Mouse (Mus musculus) forebrain, embryonic 15.5 days (tissue): Measurements from ENCODE around the gene Serbp1. TPM values are rescaled to one million over a fixed set of nuclear protein-coding genes. Genes with fewer than 3 reads are reported as not detected.

ENCODE experiments used
- ATAC-seq: fragments of 200-750 bp; cut with Nextera tagmentation; replicated peaks from 2 replicates; pipeline ENCODE4 v1.8.0; 2017; ENCODE audit warnings: mild to moderate bottlenecking, moderate TSS enrichment, moderate library complexity
- H3K27ac ChIP-seq: fragments of 300-500 bp; sonication (generic); replicated peaks from 2 replicates; pipeline ENCODE4 v1.5.1; 2015; ENCODE audit warnings: mild to moderate bottlenecking, inconsistent platforms
- H3K27me3 ChIP-seq: fragments of 300-500 bp; sonication (generic); 2 replicates; pipeline ENCODE4 v1.6.1; 2015; ENCODE audit warnings: inconsistent platforms
- H3K36me3 ChIP-seq: fragments of 300-500 bp; sonication (generic); 2 replicates; pipeline ENCODE4 v1.6.1; 2015; ENCODE audit warnings: mild to moderate bottlenecking, inconsistent platforms
- H3K4me1 ChIP-seq: fragments of 300-500 bp; sonication (generic); 2 replicates; pipeline ENCODE4 v1.6.1; 2015; ENCODE audit warnings: inconsistent platforms
- H3K4me2 ChIP-seq: fragments of 300-500 bp; sonication (generic); replicated peaks from 2 replicates; pipeline ENCODE4 v1.6.1; 2015; ENCODE audit warnings: mild to moderate bottlenecking, inconsistent platforms
- H3K4me3 ChIP-seq: fragments of 300-500 bp; sonication (generic); 2 replicates; pipeline ENCODE4 v1.5.1; 2015; ENCODE audit warnings: mild to moderate bottlenecking, inconsistent platforms
- H3K9ac ChIP-seq: fragments of 300-500 bp; sonication (generic); replicated peaks from 2 replicates; pipeline ENCODE4 v1.6.1; 2015; ENCODE audit warnings: mild to moderate bottlenecking, inconsistent platforms
- H3K9me3 ChIP-seq: fragments of 300-500 bp; sonication (generic); 2 replicates; pipeline ENCODE4 v1.6.1; 2016; ENCODE audit warnings: inconsistent platforms
- WGBS: fragments of 180-500 bp; shearing (Covaris S2); methylation state at CpG from one replicate; pipeline ENCODE4 v1.1.7; 2015; ENCODE audit warnings: mixed read lengths; 5-methylcytosine and 5-hydroxymethylcytosine counted together
- polyA plus RNA-seq: library from polyadenylated mRNA; unstranded; fragments of >200 nt; fragmentation: Nextera tagmentation; extraction: Ambion mirVana; gene quantifications from 2 replicates; pipeline ENCODE4 v1.2.1, GENCODE M21; 2015

Gene Serbp1
- polyA plus RNA-seq, 1 experiment from 2014 or later, result 316 TPM

GRCm38 (mm10) chr6:67241263-67241662, 3.3 kb downstream of the Serbp1 start:
- WGBS, result 93% methylated on average over 3 of the region's 3 CpGs

GRCm38 (mm10) chr6:67243765-67244420, 5.9 kb downstream of the Serbp1 start:
- H3K36me3 ChIP-seq, result no peaks in the 10 kb centered on the region
- H3K9me3 ChIP-seq, result no peaks in the 10 kb centered on the region
- ATAC-seq, result no peak
- H3K9ac ChIP-seq, result no peak overlapping the region
- H3K4me3 ChIP-seq, result no peak overlapping the region
- 94% methylated on average over 7 of the region's 7 CpGs for WGBS
- H3K27me3 ChIP-seq, result no peaks in the 10 kb centered on the region
- H3K27ac ChIP-seq, result no peak overlapping the region
- H3K4me1 ChIP-seq, result no peaks in the 10 kb centered on the region
- no peak overlapping the region for H3K4me2 ChIP-seq

More at GRCm38 (mm10) chr6:67241263-67241662, 3.3 kb downstream of the Serbp1 start:
- H3K4me1 ChIP-seq, result no peaks in the 10 kb centered on the region
- no peak overlapping the region for H3K4me2 ChIP-seq
- no peak overlapping the region for H3K4me3 ChIP-seq
- H3K9me3 ChIP-seq, result no peaks in the 10 kb centered on the region
- H3K27ac ChIP-seq, result no peak overlapping the region
- no peak for ATAC-seq
- no peaks in the 10 kb centered on the region for H3K27me3 ChIP-seq
- no peak overlapping the region for H3K9ac ChIP-seq
- no peaks in the 10 kb centered on the region for H3K36me3 ChIP-seq

GRCm38 (mm10) chr6:67244451-67244850, 6.5 kb downstream of the Serbp1 start:
- ATAC-seq, result no peak
- H3K9me3 ChIP-seq, result no peaks in the 10 kb centered on the region
- WGBS, result 89% methylated on average over 5 of the region's 5 CpGs
- H3K27me3 ChIP-seq, result no peaks in the 10 kb centered on the region
- H3K36me3 ChIP-seq, result no peaks in the 10 kb centered on the region
- no peak overlapping the region for H3K4me2 ChIP-seq
- H3K4me1 ChIP-seq, result no peaks in the 10 kb centered on the region
- H3K4me3 ChIP-seq, result no peak overlapping the region
- no peak overlapping the region for H3K27ac ChIP-seq
- no peak overlapping the region for H3K9ac ChIP-seq

- H3K36me3 ChIP-seq, result no peaks in the 10 kb centered on the region
- H3K27ac ChIP-seq, result no peak overlapping the region
- H3K9ac ChIP-seq, result no peak overlapping the region
- no peak overlapping the region for H3K4me3 ChIP-seq
- no peaks in the 10 kb centered on the region for H3K9me3 ChIP-seq
- no peaks in the 10 kb centered on the region for H3K27me3 ChIP-seq
- ATAC-seq, result no peak
- H3K4me1 ChIP-seq, result no peaks in the 10 kb centered on the region
- no peak overlapping the region for H3K4me2 ChIP-seq
- 93% methylated on average over 4 of the region's 4 CpGs for WGBS
These were observed 13.1 kb downstream of the Serbp1 start for GRCm38 (mm10) chr6:67251095-67251494.

- no peaks in the 10 kb centered on the region for H3K36me3 ChIP-seq
- no peak overlapping the region for H3K27ac ChIP-seq
- H3K9ac ChIP-seq, result no peak overlapping the region
- no peaks in the 10 kb centered on the region for H3K27me3 ChIP-seq
- no peak overlapping the region for H3K4me2 ChIP-seq
- H3K4me1 ChIP-seq, result peaks cover 22% of the 10 kb centered on the region
- no peaks in the 10 kb centered on the region for H3K9me3 ChIP-seq
- no peak overlapping the region for H3K4me3 ChIP-seq
- no peak for ATAC-seq
- WGBS, result 93% methylated on average over 7 of the region's 7 CpGs
These were observed 27.0 kb downstream of the Serbp1 start for GRCm38 (mm10) chr6:67264935-67265334.

- H3K9ac ChIP-seq, result peak overlapping the region; percentile 43
- peak overlapping the region; percentile 72 for H3K4me2 ChIP-seq
- no peaks in the 10 kb centered on the region for H3K27me3 ChIP-seq
- H3K36me3 ChIP-seq, result no peaks in the 10 kb centered on the region
- H3K27ac ChIP-seq, result no peak overlapping the region; the same call in 1 of the 2 replicates
- under 1% methylated on average over 23 of the region's 23 CpGs for WGBS
- peak overlapping the region; percentile 93 for H3K4me3 ChIP-seq
- no peaks in the 10 kb centered on the region for H3K9me3 ChIP-seq
- peaks cover 30% of the 10 kb centered on the region for H3K4me1 ChIP-seq
- ATAC-seq, result 0 out of 2 replicates have a peak, but pooled peaks have one; percentile 1
These were observed 28.2 kb downstream of the Serbp1 start for GRCm38 (mm10) chr6:67266159-67266657.

- H3K9ac ChIP-seq, result peak overlapping the region; percentile 97
- peak; percentile 100 for ATAC-seq
- peak overlapping the region; percentile 94 for H3K27ac ChIP-seq
- under 1% methylated on average over 68 of the region's 68 CpGs for WGBS
- H3K4me2 ChIP-seq, result peak overlapping the region; percentile 82
- peaks cover 5% of the 10 kb centered on the region; the same call in 1 of the 2 replicates for H3K36me3 ChIP-seq
- H3K9me3 ChIP-seq, result no peaks in the 10 kb centered on the region
- peaks cover 34% of the 10 kb centered on the region for H3K4me1 ChIP-seq
- no peaks in the 10 kb centered on the region for H3K27me3 ChIP-seq
- H3K4me3 ChIP-seq, result peak overlapping the region; percentile 93
These were observed 28.9 kb downstream of the Serbp1 start for GRCm38 (mm10) chr6:67266664-67267407.

GRCm38 (mm10) chr6:67267408-67268244, 29.6 kb downstream of the Serbp1 start:
- WGBS, result under 1% methylated on average over 65 of the region's 65 CpGs
- Histone ChIP-seq H3K36me3 (peaks cover 9% of the 10 kb centered on the region; the same call in 1 of the 2 replicates), H3K9ac (peak overlapping the region; percentile 97), H3K9me3 (no peaks in the 10 kb centered on the region), H3K27ac (peak overlapping the region; percentile 94), H3K27me3 (no peaks in the 10 kb centered on the region), H3K4me2 (peak overlapping the region; percentile 82), H3K4me1 (peaks cover 34% of the 10 kb centered on the region), H3K4me3 (peak overlapping the region; percentile 93)
- peak; percentile 51 for ATAC-seq

- Histone ChIP-seq H3K4me1 (peaks cover 34% of the 10 kb centered on the region), H3K4me2 (peak overlapping the region; percentile 82), H3K9me3 (no peaks in the 10 kb centered on the region), H3K27me3 (no peaks in the 10 kb centered on the region), H3K36me3 (peaks cover 13% of the 10 kb centered on the region; the same call in 1 of the 2 replicates), H3K4me3 (peak overlapping the region; percentile 93), H3K9ac (peak overlapping the region; percentile 97), H3K27ac (0 out of 2 replicates have a peak overlapping the region, but pooled peaks have one; percentile 94)
- ATAC-seq, result no peak
- 0% methylated on average over 2 of the region's 2 CpGs for WGBS
These were observed 30.3 kb downstream of the Serbp1 start for GRCm38 (mm10) chr6:67268245-67268612.

GRCm38 (mm10) chr6:67268983-67269382, 31.0 kb downstream of the Serbp1 start:
- 1% methylated on average over 1 of the region's 1 CpGs for WGBS
- Histone ChIP-seq H3K9ac (no peak overlapping the region), H3K4me1 (peaks cover 34% of the 10 kb centered on the region), H3K27me3 (no peaks in the 10 kb centered on the region), H3K36me3 (peaks cover 18% of the 10 kb centered on the region), H3K4me2 (peak overlapping the region; percentile 82), H3K4me3 (peak overlapping the region; percentile 93), H3K27ac (no peak overlapping the region), H3K9me3 (no peaks in the 10 kb centered on the region)
- ATAC-seq, result no peak

- 38% methylated on average over 2 of the region's 2 CpGs for WGBS
- ATAC-seq, result no peak
These were observed 31.5 kb downstream of the Serbp1 start for GRCm38 (mm10) chr6:67269459-67269858.

More at GRCm38 (mm10) chr6:67269459-67269858, 31.5 kb downstream of the Serbp1 start:
- Histone ChIP-seq H3K27ac (no peak overlapping the region), H3K27me3 (no peaks in the 10 kb centered on the region), H3K4me1 (peaks cover 38% of the 10 kb centered on the region), H3K9me3 (no peaks in the 10 kb centered on the region), H3K4me2 (peak overlapping the region; percentile 82), H3K4me3 (peak overlapping the region; percentile 93), H3K9ac (no peak overlapping the region), H3K36me3 (peaks cover 21% of the 10 kb centered on the region)
